Mouse (Mus musculus) stomach, embryonic 16.5 days (tissue): ENCODE results near the gene Ankfn1. TPM values are rescaled to one million over a fixed set of nuclear protein-coding genes. Genes with fewer than 3 reads are reported as not detected.
A peak's percentile ranks its signal among the peaks of the same experiment; 100 is the strongest.

ENCODE experiments used
- ATAC-seq: fragments of 200-750 bp; cut with Nextera tagmentation; 2 replicates; pipeline ENCODE4 v1.8.0; 2017; ENCODE audit warnings: moderate number of reproducible peaks, moderate TSS enrichment; ENCODE audit not compliant: insufficient read depth, low FRiP score
- H3K27ac ChIP-seq: fragments of 300-500 bp; sonication (generic); 2 replicates; pipeline ENCODE4 v1.5.1; 2014; ENCODE audit warnings: low read length
- H3K27me3 ChIP-seq: fragments of 300-500 bp; sonication (generic); 2 replicates; pipeline ENCODE4 v1.6.1; 2014; ENCODE audit warnings: low read length, control low read depth, mixed read lengths; ENCODE audit not compliant: control insufficient read depth, insufficient read depth
- H3K36me3 ChIP-seq: fragments of 300-500 bp; sonication (generic); 2 replicates; pipeline ENCODE4 v1.6.1; 2014; ENCODE audit warnings: low read length; ENCODE audit not compliant: control insufficient read depth, insufficient read depth
- H3K4me1 ChIP-seq: fragments of 300-500 bp; sonication (generic); 2 replicates; pipeline ENCODE4 v1.6.1; 2014; ENCODE audit warnings: low read length, control low read depth, mixed read lengths; ENCODE audit not compliant: control insufficient read depth, insufficient read depth
- H3K4me2 ChIP-seq: fragments of 300-500 bp; sonication (generic); 2 replicates; pipeline ENCODE4 v1.6.1; 2014; ENCODE audit warnings: low read depth, low read length, mixed read lengths
- H3K4me3 ChIP-seq: fragments of 300-500 bp; sonication (generic); replicated peaks from 2 replicates; pipeline ENCODE4 v1.5.1; 2014; ENCODE audit warnings: mild to moderate bottlenecking, low read length
- H3K9ac ChIP-seq: fragments of 300-500 bp; sonication (generic); 2 replicates; pipeline ENCODE4 v1.6.1; 2014; ENCODE audit warnings: low read length
- H3K9me3 ChIP-seq: fragments of 300-500 bp; sonication (generic); replicated peaks from 2 replicates; pipeline ENCODE4 v1.6.1; 2016; ENCODE audit warnings: low read length, control low read depth; ENCODE audit not compliant: control insufficient read depth
- WGBS: fragments of 180-500 bp; shearing (Covaris S2); extraction: QIAGEN DNeasy Blood & Tissue Kit; methylation state at CpG from one replicate; pipeline ENCODE4 v1.1.7; 2014; 5-methylcytosine and 5-hydroxymethylcytosine counted together
- polyA plus RNA-seq: library from polyadenylated mRNA; unstranded; fragments of >200 nt; fragmentation: Nextera tagmentation; extraction: Ambion mirVana; gene quantifications from 2 replicates; pipeline ENCODE4 v1.2.1, GENCODE M21; 2015

Ankfn1 gene
- polyA plus RNA-seq, 1 experiment from 2014 or later, result 0.27 TPM

DNA sequence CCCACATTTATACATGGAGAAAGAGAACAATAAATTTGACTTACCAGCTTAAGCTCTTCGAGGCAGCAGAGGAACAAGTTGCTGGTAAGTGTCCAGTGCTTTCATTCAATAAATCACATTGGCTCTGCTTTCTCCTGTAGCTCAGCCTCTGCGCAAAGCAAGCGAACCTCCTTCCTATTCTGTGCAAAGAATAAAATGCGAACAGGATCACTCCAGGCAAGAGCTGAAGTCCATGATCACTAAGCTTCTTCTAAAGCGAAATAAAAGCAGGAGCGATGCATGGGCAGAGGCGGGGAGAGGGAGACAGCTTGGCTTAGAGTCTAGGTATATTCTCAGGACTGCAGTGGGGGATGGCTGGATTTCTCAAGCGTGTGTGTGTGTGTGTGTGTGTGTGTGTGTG lies 239.1 kb downstream of the Ankfn1 start:
- Histone ChIP-seq H3K4me3 (no peak overlapping the region), H3K9me3 (0 out of 2 replicates have a peak, but pooled peaks cover 3% of the 10 kb centered on the region), H3K27ac (no peak overlapping the region), H3K4me1 (no peaks in the 10 kb centered on the region; the same call in 1 of the 2 replicates), H3K9ac (no peak overlapping the region), H3K36me3 (no peaks in the 10 kb centered on the region), H3K4me2 (no peak overlapping the region), H3K27me3 (no peaks in the 10 kb centered on the region)
- 43% methylated on average over 8 of the region's 8 CpGs for WGBS
- ATAC-seq, result no peak; the same call in 1 of the 2 replicates

DNA sequence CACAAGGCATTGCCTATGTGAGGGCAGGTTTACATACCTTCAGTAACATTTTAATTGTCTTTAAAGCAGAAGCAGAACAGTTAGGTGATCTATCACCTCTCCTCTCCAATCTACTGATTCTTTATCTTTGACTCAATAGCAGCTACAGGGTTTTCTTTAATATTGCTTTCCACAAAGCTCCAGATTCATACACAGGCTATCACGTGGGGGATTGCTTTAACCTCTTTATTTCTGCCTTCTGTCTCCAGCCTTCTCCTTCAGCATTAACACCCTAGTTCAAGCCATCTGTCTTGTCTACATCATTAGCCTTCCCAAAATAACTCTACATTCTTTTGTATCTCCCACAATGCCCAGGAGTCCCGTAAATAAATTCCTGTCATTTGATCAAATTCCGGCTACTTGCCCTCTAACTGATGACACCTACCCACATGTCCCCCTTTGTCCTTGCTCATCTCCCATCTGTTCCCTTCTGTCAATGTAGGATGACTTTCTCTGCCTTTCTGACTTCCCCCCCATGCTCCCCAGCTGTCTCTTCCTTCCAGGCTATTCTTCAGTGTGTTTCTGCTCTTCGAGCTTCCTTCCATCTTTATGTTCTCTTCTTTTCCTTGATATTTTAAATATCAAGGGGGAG lies 249.5 kb downstream of the Ankfn1 start:
- Histone ChIP-seq H3K9ac (no peak overlapping the region), H3K4me1 (no peaks in the 10 kb centered on the region), H3K4me3 (no peak overlapping the region), H3K4me2 (no peak overlapping the region), H3K9me3 (no peaks in the 10 kb centered on the region), H3K27ac (no peak overlapping the region), H3K36me3 (no peaks in the 10 kb centered on the region), H3K27me3 (no peaks in the 10 kb centered on the region)
- WGBS, result 71% methylated on average over 4 of the region's 4 CpGs
- no peak for ATAC-seq

DNA sequence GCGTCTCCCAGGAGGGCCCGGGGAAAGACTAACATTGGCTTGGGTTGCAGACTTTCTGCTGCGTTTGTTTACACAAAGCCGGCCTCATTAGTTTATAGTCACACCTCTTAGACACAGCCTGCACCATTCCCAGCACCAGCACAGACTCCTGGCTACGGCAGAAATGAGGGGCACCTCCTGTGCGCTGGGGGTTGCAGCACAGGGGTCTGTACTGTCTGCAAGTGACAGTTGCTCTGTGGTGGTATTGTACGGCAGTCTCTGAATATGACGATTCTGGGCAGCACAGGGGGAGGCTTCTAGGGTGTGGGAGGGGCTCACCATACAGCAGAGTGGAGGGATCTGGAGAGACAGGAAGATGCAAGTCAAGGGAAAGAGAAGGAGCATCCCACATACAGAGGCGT lies 262.0 kb downstream of the Ankfn1 start:
- 0 out of 2 replicates have a peak overlapping the region, but pooled peaks have one; percentile 19 for H3K9ac ChIP-seq
- ATAC-seq, result peak; percentile 29; the same call in 1 of the 2 replicates

DNA sequence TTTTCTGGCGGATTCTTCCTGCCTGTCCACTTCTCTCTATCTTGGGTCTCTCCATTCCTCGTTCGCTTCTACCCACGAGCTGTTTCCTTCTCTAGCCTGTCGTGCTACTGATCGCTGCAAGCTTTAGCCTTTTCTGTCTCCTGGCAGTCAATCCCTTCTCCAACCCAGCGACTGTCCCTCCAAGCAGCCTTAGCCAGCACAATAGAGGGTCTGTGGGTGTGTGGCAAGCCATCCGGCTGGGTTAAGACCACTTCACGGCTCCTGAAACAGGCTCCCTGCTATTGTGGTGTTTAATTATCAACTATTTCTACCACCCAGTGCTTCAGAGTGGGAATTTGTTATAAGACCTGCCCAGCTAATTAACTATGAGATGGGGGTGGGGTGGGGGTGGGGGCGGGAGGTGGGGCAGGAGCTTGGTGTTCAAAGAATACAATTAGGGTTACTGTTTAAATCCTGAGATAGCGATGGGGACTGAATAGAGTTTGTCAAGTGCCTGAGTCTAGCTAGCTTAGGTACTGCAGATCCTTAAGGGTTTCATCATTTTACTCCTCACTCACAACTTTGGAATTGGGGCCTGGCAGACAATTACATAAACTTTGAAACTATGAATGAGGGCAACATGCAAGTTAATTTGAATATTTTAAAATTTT lies 268.7 kb downstream of the Ankfn1 start:
- no peaks in the 10 kb centered on the region for H3K36me3 ChIP-seq
- 28% methylated on average over 11 of the region's 11 CpGs for WGBS
- no peak overlapping the region for H3K4me2 ChIP-seq
- H3K4me3 ChIP-seq, result no peak overlapping the region
- H3K9ac ChIP-seq, result no peak overlapping the region
- H3K27ac ChIP-seq, result no peak overlapping the region
- H3K4me1 ChIP-seq, result no peaks in the 10 kb centered on the region
- no peaks in the 10 kb centered on the region for H3K27me3 ChIP-seq
- no peak for ATAC-seq
- no peaks in the 10 kb centered on the region for H3K9me3 ChIP-seq

More for the DNA sequence above, 262.0 kb downstream of the Ankfn1 start:
- Histone ChIP-seq H3K4me2 (peak overlapping the region; percentile 44), H3K27me3 (no peaks in the 10 kb centered on the region), H3K27ac (no peak overlapping the region), H3K4me3 (peak overlapping the region; percentile 11; the same call in 1 of the 2 replicates), H3K4me1 (0 out of 2 replicates have a peak, but pooled peaks cover 4% of the 10 kb centered on the region), H3K9me3 (no peaks in the 10 kb centered on the region), H3K36me3 (no peaks in the 10 kb centered on the region)
- WGBS, result 5% methylated on average over 9 of the region's 9 CpGs

DNA sequence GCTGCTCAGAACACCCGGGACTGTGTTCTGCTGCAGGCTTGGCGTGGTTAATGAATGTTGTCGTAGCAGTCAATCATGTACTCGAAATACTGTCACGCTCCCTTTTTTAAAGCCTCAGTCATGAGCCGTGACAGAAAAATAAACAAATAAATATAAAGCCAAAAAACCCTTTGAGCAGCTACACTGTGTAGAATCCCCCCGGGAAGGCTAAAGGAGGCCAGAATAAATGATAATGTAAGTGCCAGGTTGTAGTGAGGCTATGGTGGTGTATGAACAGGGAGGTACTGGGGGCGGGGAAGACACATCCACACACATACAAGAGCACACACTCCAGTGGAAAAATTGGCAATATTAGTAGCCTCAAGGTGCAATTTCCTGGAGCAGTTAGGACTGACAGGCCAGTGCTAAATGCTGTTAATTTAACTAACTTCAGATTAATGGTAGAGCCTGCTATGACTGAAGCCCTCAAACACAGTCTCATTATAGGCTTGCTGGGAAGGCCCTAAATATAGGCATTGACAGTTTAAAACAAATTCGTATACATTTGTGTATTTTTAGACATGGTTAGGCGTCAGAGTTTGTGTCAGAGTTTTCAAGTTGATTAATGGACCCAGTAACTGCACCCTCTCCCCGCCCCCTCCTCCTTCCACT lies 270.7 kb downstream of the Ankfn1 start:
- H3K9ac ChIP-seq, result no peak overlapping the region
- H3K4me2 ChIP-seq, result no peak overlapping the region
- no peaks in the 10 kb centered on the region for H3K4me1 ChIP-seq
- no peak for ATAC-seq
- no peaks in the 10 kb centered on the region for H3K36me3 ChIP-seq
- WGBS, result 45% methylated on average over 11 of the region's 11 CpGs
- H3K27ac ChIP-seq, result no peak overlapping the region
- H3K27me3 ChIP-seq, result no peaks in the 10 kb centered on the region
- H3K9me3 ChIP-seq, result no peaks in the 10 kb centered on the region
- H3K4me3 ChIP-seq, result no peak overlapping the region

DNA sequence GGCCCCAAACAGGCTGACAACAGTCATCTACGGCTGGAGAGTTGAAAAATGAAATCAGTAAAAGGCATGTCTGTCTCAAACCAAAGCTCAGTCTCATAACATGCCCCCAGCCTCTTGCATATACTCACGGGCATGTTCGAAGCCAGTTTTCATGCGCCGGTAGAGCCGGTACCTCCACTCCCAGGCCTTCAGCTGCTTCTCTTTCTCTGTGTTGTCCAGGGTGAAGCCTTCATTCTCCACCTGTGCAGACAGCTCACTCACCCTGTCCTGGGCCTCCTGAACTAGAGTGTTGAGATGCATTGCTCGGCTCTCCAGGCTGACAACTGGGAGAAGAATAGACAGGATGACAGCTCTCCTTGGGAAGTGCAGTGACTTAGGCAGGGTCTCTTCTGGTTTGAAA lies 272.4 kb downstream of the Ankfn1 start:
- no peak overlapping the region for H3K4me2 ChIP-seq
- WGBS, result 74% methylated on average over 7 of the region's 7 CpGs
- no peak for ATAC-seq
- H3K36me3 ChIP-seq, result no peaks in the 10 kb centered on the region
- H3K27ac ChIP-seq, result no peak overlapping the region
- no peaks in the 10 kb centered on the region for H3K27me3 ChIP-seq
- H3K4me1 ChIP-seq, result no peaks in the 10 kb centered on the region
- H3K9me3 ChIP-seq, result no peaks in the 10 kb centered on the region
- no peak overlapping the region for H3K4me3 ChIP-seq
- no peak overlapping the region for H3K9ac ChIP-seq

DNA sequence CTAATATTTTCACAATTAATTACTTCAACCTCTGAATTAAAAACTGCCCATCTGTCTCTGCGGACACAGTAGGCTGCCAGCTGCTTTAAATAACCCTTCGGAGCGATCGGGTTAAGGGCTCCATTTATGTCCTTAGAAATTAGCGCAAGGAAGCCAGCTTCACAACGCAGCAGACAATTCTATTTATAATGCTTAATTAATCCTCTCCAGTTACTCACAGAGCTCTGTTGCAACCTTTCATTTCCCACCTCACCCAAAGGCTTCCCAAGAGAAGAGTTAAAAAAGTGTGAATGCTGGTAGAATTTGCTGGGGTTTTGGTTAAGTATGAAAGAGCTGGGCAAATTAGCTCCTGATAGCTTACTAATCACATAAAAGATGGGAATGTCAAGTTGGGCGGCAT lies 275.7 kb downstream of the Ankfn1 start:
- H3K4me1 ChIP-seq, result no peaks in the 10 kb centered on the region
- H3K9me3 ChIP-seq, result no peaks in the 10 kb centered on the region
- ATAC-seq, result no peak
- H3K36me3 ChIP-seq, result no peaks in the 10 kb centered on the region
- no peak overlapping the region for H3K4me3 ChIP-seq
- no peak overlapping the region for H3K27ac ChIP-seq
- H3K9ac ChIP-seq, result no peak overlapping the region
- WGBS, result 71% methylated on average over 7 of the region's 7 CpGs
- no peaks in the 10 kb centered on the region for H3K27me3 ChIP-seq
- H3K4me2 ChIP-seq, result no peak overlapping the region

DNA sequence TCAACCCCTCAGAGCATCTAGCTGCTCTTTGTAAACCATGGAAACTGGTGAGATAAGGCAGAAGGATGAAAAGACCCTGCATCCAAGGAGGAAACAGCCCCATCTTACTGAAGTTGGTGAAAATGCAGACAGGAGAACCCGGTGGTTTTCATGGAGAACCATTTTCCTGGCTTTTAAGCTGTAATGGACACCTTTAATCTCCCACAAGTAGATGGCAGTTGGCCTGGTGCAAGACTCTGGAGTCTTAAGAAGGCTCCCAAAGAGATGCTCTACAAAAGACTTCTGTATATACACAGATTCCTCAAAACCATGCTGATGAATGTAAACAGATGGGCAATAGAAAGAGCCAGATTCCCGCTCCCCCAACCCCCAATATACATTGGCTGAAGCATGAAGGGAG lies 276.5 kb downstream of the Ankfn1 start:
- no peak overlapping the region for H3K4me2 ChIP-seq
- H3K27ac ChIP-seq, result no peak overlapping the region
- H3K4me1 ChIP-seq, result no peaks in the 10 kb centered on the region
- ATAC-seq, result no peak
- H3K36me3 ChIP-seq, result no peaks in the 10 kb centered on the region
- H3K4me3 ChIP-seq, result no peak overlapping the region
- no peaks in the 10 kb centered on the region for H3K27me3 ChIP-seq
- 68% methylated on average over 2 of the region's 2 CpGs for WGBS
- H3K9me3 ChIP-seq, result no peaks in the 10 kb centered on the region
- H3K9ac ChIP-seq, result no peak overlapping the region

DNA sequence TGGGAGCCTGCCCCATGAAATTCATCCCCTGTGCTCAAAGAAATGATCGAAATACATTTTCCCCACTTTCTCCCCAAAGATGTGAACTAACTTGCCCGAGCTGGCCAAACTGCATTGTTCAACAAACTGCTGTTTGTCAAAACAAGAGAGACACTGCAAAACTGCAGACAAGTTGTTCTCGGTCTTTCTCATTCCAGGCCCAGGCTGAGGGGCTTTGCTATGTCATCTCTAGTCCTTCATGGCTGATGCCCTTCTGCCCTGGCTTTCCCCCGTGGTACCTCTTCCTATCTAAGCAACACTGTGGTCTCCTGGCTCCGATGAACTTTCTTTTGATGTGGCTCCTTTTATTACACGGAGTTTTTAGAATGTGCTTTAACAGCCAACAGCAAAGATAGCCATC lies 296.4 kb downstream of the Ankfn1 start:
- H3K27me3 ChIP-seq, result no peaks in the 10 kb centered on the region
- H3K4me3 ChIP-seq, result no peak overlapping the region
- H3K27ac ChIP-seq, result no peak overlapping the region
- no peaks in the 10 kb centered on the region for H3K4me1 ChIP-seq
- no peak overlapping the region for H3K4me2 ChIP-seq
- no peaks in the 10 kb centered on the region for H3K36me3 ChIP-seq
- H3K9ac ChIP-seq, result no peak overlapping the region
- no peak for ATAC-seq
- whole genome bisulfite sequencing, result 56% methylated on average over 6 of the region's 6 CpGs
- H3K9me3 ChIP-seq, result no peaks in the 10 kb centered on the region
